Mouse (Mus musculus): Measurements from ENCODE around the gene Nsun2.

The Nsun2 gene

GRCm38 (mm10) chr13:69638108-69638626 lies 104.6 kb downstream of the Nsun2 start:
- no peak for DNase-seq

GRCm38 (mm10) chr13:69639251-69639650 lies 105.7 kb downstream of the Nsun2 start:
- DNase-seq = no peak

GRCm38 (mm10) chr13:69640126-69640525 lies 106.6 kb downstream of the Nsun2 start:
- no peak for DNase-seq

GRCm38 (mm10) chr13:69640541-69640940 lies 107.0 kb downstream of the Nsun2 start:
- no peak for DNase-seq

GRCm38 (mm10) chr13:69641017-69641416 lies 107.5 kb downstream of the Nsun2 start:
- DNase-seq = no peak

GRCm38 (mm10) chr13:69642656-69643216 lies 109.2 kb downstream of the Nsun2 start:
- DNase-seq = no peak

- DNase-seq = no peak
Measured at GRCm38 (mm10) chr13:69643937-69644336, 110.4 kb downstream of the Nsun2 start.

GRCm38 (mm10) chr13:69644427-69645166 lies 111.1 kb downstream of the Nsun2 start:
- peak; percentile 35 to 59 for DNase-seq

GRCm38 (mm10) chr13:69645694-69646423 lies 112.3 kb downstream of the Nsun2 start:
- DNase-seq = no peak

- no peak for DNase-seq
Measured at GRCm38 (mm10) chr13:69646481-69646880, 112.9 kb downstream of the Nsun2 start.

- DNase-seq = no peak
Measured at GRCm38 (mm10) chr13:69654508-69654907, 121.0 kb downstream of the Nsun2 start.

- no peak for DNase-seq
Measured at GRCm38 (mm10) chr13:69672121-69672520, 138.6 kb downstream of the Nsun2 start.

- DNase-seq = no peak
Measured at GRCm38 (mm10) chr13:69672565-69672964, 139.0 kb downstream of the Nsun2 start.

GRCm38 (mm10) chr13:69673197-69673920 lies 139.8 kb downstream of the Nsun2 start:
- DNase-seq = no peak

- no peak for DNase-seq
Measured at GRCm38 (mm10) chr13:69673921-69674618, 140.5 kb downstream of the Nsun2 start.

Measured in kidney, adult 8-10 months (tissue).